Mouse (Mus musculus): Measurements from ENCODE around the gene Gm9376. TPM values are rescaled to one million over a fixed set of nuclear protein-coding genes. Genes with fewer than 3 reads are reported as not detected.
A peak's percentile ranks its signal among the peaks of the same experiment; 100 is the strongest.

The Gm9376 gene
- polyA plus RNA-seq, 1 experiment from 2014 or later: not detected

GRCm38 (mm10) chr14:118290009-118290408, 23.2 kb downstream of the Gm9376 start:
- no peaks in the 10 kb centered on the region for H3K36me3 ChIP-seq
- no peak overlapping the region for H3K9ac ChIP-seq
- H3K27ac ChIP-seq: no peak overlapping the region
- H3K4me2 ChIP-seq: no peak overlapping the region
- no peaks in the 10 kb centered on the region for H3K4me1 ChIP-seq
- H3K4me3 ChIP-seq (replicated peaks): no peak overlapping the region
- ATAC-seq (replicated peaks; ENCODE audit: low FRiP score): no peak
- WGBS: 92% methylated on average over 6 of the region's 6 CpGs
- no peaks in the 10 kb centered on the region for H3K27me3 ChIP-seq
- H3K9me3 ChIP-seq (replicated peaks): no peaks in the 10 kb centered on the region

- no peak overlapping the region for H3K27ac ChIP-seq
- H3K9me3 ChIP-seq (replicated peaks): no peaks in the 10 kb centered on the region
- H3K4me1 ChIP-seq: no peaks in the 10 kb centered on the region
- H3K27me3 ChIP-seq: 0 out of 2 replicates have a peak, but pooled peaks cover 2% of the 10 kb centered on the region
- no peak overlapping the region for H3K4me2 ChIP-seq
- 75% methylated on average over 14 of the region's 14 CpGs for WGBS
- no peak overlapping the region for H3K9ac ChIP-seq
- no peak for ATAC-seq (replicated peaks; ENCODE audit: low FRiP score)
- H3K36me3 ChIP-seq: no peaks in the 10 kb centered on the region
- H3K4me3 ChIP-seq (replicated peaks): no peak overlapping the region
These were observed 35.8 kb downstream of the Gm9376 start for GRCm38 (mm10) chr14:118302606-118303005.

- Histone ChIP-seq H3K27ac (no peak overlapping the region), H3K36me3 (no peaks in the 10 kb centered on the region), H3K27me3 (0 out of 2 replicates have a peak, but pooled peaks cover 2% of the 10 kb centered on the region), H3K4me1 (no peaks in the 10 kb centered on the region), H3K9me3 (replicated peaks) (no peaks in the 10 kb centered on the region), H3K4me2 (no peak overlapping the region), H3K4me3 (replicated peaks) (no peak overlapping the region), H3K9ac (no peak overlapping the region)
- no peak for ATAC-seq (replicated peaks; ENCODE audit: low FRiP score)
- 73% methylated on average over 9 of the region's 9 CpGs for WGBS
These were observed 37.8 kb downstream of the Gm9376 start for GRCm38 (mm10) chr14:118304560-118304959.

DNA sequence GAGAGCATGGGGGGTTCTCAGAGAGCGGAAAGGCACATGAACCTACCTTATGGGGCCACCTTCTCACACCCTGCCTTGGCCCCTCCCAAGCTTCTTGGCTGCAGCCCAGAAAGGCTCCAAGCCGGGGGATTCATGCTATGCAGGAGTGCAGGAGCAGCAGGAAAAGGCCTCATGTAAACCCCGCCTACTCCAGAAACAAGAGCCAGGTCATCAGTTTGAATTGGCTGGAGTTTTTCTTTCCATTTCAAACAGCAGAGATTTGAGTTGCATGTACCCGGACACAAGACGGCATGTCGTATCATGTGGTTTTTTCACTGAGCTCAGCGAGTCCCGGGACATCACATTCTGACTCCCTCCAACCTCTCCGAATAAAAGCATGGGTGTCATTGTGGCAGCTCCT, 39.2 kb downstream of the Gm9376 start:
- Histone ChIP-seq H3K4me1 (no peaks in the 10 kb centered on the region), H3K4me3 (replicated peaks) (no peak overlapping the region), H3K9ac (no peak overlapping the region), H3K27ac (no peak overlapping the region), H3K9me3 (replicated peaks) (no peaks in the 10 kb centered on the region), H3K4me2 (no peak overlapping the region), H3K36me3 (no peaks in the 10 kb centered on the region), H3K27me3 (0 out of 2 replicates have a peak, but pooled peaks cover 2% of the 10 kb centered on the region)
- 56% methylated on average over 9 of the region's 9 CpGs for WGBS
- ATAC-seq (replicated peaks; ENCODE audit: low FRiP score): 0 out of 2 replicates have a peak, but pooled peaks have one; percentile 33

DNA sequence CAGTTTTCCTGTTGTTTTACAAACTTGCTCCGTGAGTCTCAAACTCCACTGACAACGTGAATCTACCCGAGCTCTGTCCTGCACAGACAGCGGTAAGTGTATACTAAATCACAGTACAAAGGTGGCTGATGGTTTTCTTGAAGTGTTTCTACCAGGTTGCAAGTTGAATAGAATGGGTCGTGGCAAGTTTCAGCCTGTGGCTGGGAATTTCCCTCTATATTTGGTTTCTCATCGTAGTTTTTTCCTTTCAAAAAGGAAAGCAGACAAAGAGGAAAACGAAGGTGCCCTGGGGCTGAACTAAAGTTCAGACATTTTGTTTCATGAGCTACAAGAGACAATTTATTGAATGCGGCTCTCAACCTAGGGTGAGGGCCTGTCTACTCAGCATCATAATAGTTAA, 40.3 kb downstream of the Gm9376 start:
- H3K36me3 ChIP-seq: no peaks in the 10 kb centered on the region
- no peak overlapping the region for H3K4me3 ChIP-seq (replicated peaks)
- H3K4me2 ChIP-seq: no peak overlapping the region
- no peak overlapping the region for H3K9ac ChIP-seq
- WGBS: 76% methylated on average over 8 of the region's 8 CpGs
- no peak overlapping the region for H3K27ac ChIP-seq
- no peaks in the 10 kb centered on the region for H3K9me3 ChIP-seq (replicated peaks)
- H3K27me3 ChIP-seq: 0 out of 2 replicates have a peak, but pooled peaks cover 2% of the 10 kb centered on the region
- H3K4me1 ChIP-seq: no peaks in the 10 kb centered on the region
- no peak for ATAC-seq (replicated peaks; ENCODE audit: low FRiP score)

DNA sequence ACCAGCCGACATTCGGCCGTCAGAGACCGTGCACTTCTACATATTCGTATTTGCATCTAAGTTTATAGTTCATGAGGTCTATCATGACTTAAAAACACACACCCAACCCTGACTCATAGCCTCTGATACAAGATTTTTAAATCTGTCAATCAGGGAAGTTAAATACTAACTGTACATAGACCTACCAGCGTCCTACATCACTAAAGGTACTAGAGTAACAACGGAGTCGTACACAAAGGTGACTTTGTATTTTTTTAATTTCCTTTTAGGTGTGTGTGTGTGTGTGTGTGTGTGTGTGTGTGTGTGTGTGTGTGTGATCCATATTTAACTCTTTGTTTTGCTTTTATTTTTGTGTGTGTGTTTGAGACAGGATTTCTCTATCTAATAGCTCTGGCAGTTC, 44.9 kb downstream of the Gm9376 start:
- Histone ChIP-seq H3K36me3 (no peaks in the 10 kb centered on the region), H3K4me2 (no peak overlapping the region), H3K4me3 (replicated peaks) (no peak overlapping the region), H3K9me3 (replicated peaks) (no peaks in the 10 kb centered on the region), H3K27ac (no peak overlapping the region), H3K9ac (no peak overlapping the region), H3K27me3 (no peaks in the 10 kb centered on the region), H3K4me1 (no peaks in the 10 kb centered on the region)
- WGBS: 90% methylated on average over 8 of the region's 8 CpGs
- no peak for ATAC-seq (replicated peaks; ENCODE audit: low FRiP score)

DNA sequence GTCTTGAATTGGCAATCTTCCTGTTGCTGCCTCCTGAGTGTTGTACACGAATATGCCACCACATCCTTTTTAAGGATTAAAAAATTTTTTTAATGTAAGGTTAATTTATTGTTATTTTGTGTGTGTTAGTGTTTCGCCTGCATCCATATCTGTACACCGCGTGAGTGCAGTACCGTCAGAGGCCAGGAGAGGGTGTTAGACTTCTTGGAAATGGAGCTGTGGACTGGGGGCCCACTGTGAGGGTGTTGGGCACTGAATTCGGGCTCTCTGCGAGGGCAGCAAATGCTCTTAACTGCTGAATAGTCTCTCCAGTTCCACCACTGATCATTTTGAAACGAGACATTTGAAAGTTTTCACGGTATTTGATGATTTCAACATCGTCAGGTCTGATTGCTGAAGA, 45.9 kb downstream of the Gm9376 start:
- Histone ChIP-seq H3K27ac (no peak overlapping the region), H3K9me3 (replicated peaks) (no peaks in the 10 kb centered on the region), H3K4me3 (replicated peaks) (no peak overlapping the region), H3K9ac (no peak overlapping the region), H3K36me3 (no peaks in the 10 kb centered on the region), H3K27me3 (no peaks in the 10 kb centered on the region), H3K4me1 (no peaks in the 10 kb centered on the region), H3K4me2 (no peak overlapping the region)
- ATAC-seq (replicated peaks; ENCODE audit: low FRiP score): no peak
- WGBS: 91% methylated on average over 10 of the region's 10 CpGs

DNA sequence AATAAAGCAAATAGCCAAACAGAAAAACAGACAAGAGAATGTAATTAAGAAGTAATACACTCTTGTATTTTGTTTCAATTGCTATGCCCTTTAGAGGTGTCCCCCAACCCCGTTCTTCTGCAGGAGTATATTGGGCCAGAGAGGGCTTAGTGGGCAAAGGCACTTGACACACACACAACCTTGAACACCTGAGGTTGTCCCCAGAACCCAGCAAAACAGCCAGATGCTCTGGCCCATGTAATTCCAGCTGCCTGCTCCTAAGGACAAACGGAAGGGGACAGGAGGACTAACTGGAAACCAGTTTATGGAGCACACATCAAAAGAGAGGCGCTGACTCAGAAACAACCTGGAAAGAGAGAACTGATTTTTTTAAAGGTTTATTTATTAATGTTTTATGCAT, 47.2 kb downstream of the Gm9376 start:
- no peak overlapping the region for H3K4me3 ChIP-seq (replicated peaks)
- H3K4me1 ChIP-seq: no peaks in the 10 kb centered on the region
- no peak overlapping the region for H3K4me2 ChIP-seq
- H3K9ac ChIP-seq: no peak overlapping the region
- no peak for ATAC-seq (replicated peaks; ENCODE audit: low FRiP score)
- no peak overlapping the region for H3K27ac ChIP-seq
- H3K9me3 ChIP-seq (replicated peaks): no peaks in the 10 kb centered on the region
- H3K27me3 ChIP-seq: 0 out of 2 replicates have a peak, but pooled peaks cover 1% of the 10 kb centered on the region
- H3K36me3 ChIP-seq: no peaks in the 10 kb centered on the region
- WGBS: 88% methylated on average over 3 of the region's 3 CpGs

GRCm38 (mm10) chr14:118317260-118317659, 50.5 kb downstream of the Gm9376 start:
- H3K9me3 ChIP-seq (replicated peaks): no peaks in the 10 kb centered on the region
- WGBS: 61% methylated on average over 9 of the region's 9 CpGs
- no peak overlapping the region for H3K4me2 ChIP-seq
- H3K4me1 ChIP-seq: peaks cover 2% of the 10 kb centered on the region; the same call in 1 of the 2 replicates
- H3K9ac ChIP-seq: no peak overlapping the region
- H3K27ac ChIP-seq: no peak overlapping the region
- ATAC-seq (replicated peaks; ENCODE audit: low FRiP score): no peak
- no peaks in the 10 kb centered on the region for H3K36me3 ChIP-seq
- H3K27me3 ChIP-seq: peaks cover 31% of the 10 kb centered on the region
- no peak overlapping the region for H3K4me3 ChIP-seq (replicated peaks)

Small RNA genes lying within 50 kb of the gene (microRNA-seq; reads per million reads assigned to microRNA genes)
- gene Mir6241: not detected

Other genes with a start within 250 kb of the Gm9376 start
- 0.95 and 1.8 TPM in 2 replicates for gene Dct, start 214.7 kb upstream of the Gm9376 start, polyA plus RNA-seq (2015; fragmentation: Nextera tagmentation; extraction: Ambion mirVana)
- 36.7 and 38.1 TPM in 2 replicates for gene Tgds, start 134.2 kb upstream of the Gm9376 start, polyA plus RNA-seq (2015; fragmentation: Nextera tagmentation; extraction: Ambion mirVana)
- 54.6 and 58.6 TPM in 2 replicates for gene Gpr180, start 129.8 kb upstream of the Gm9376 start, polyA plus RNA-seq (2015; fragmentation: Nextera tagmentation; extraction: Ambion mirVana)
- 0.08 TPM in 1 of 2 replicates, not detected in the other for gene Sox21, start 29.9 kb upstream of the Gm9376 start, polyA plus RNA-seq (2015; fragmentation: Nextera tagmentation; extraction: Ambion mirVana)

Measured in kidney, embryonic 15.5 days (tissue).